Mouse (Mus musculus) liver, adult (tissue): ENCODE results near the gene Spag9.

Experiments used
- GATA4 ChIP-seq: IDR thresholded peaks from 2 replicates; pipeline ENCODE4 v1.6.1; 2014; ENCODE audit warnings: mild to moderate bottlenecking, low read length; ENCODE audit not compliant: insufficient replicate concordance

Spag9 gene

DNA sequence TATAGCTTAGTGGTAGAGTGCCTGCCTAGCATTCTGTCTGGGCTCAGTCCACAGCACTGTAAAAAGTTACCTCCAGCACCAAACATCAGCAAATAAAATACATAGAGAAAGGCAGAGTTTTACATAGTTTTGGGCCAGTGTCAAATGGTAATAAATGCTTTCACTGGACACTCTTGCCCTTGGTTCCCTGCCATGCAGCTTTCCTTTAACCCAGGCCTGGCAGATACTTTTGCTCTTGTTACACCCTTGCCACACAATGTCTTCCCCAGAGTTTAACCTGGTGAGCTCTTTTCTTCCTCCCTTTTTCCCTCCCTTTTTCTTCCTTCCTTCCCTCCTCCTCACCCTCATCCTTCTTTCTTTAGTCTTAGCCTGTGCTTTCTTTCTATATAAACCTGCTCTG, 3.4 kb downstream of the Spag9 start:
- no peak for TF ChIP-seq GATA4

DNA sequence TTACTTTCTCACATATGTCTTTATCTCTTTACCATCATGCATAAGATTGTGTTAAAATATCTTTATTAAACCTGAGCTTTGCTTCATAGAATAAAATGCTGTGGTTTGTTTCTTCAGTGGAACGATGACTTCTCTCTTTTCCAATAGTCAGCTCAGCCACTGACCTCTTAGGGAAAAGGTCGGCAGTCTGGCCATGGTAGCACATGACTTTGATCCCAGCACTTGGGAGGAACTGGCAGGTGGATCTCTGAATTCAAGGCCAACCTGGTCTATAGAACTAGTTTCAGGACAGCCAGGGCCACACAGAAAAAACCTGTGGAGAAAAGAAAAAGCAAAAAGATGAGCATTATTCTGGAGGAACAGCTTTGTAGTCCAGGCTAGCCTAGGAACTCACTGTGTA, 7.5 kb downstream of the Spag9 start:
- no peak for TF ChIP-seq GATA4

DNA sequence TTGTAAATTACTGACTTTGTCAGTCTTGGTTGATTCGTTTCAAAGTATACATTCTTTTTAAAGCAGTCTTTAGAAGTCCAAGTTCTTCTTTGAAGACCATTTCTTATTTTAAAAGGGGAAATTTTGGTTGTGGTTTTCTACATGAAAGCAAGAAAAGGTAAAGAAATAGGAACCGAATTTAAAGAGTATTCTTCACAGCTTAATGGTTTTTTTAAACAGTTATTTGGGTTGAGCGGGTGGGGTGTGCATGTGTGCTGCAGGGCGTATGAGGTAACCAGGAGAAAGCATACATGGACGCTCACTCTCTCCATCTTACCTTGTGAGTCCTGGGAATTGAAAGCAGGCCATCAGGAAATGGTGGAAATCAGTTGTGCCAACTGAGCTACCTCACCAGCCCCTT, 23.2 kb downstream of the Spag9 start:
- no peak for TF ChIP-seq GATA4

DNA sequence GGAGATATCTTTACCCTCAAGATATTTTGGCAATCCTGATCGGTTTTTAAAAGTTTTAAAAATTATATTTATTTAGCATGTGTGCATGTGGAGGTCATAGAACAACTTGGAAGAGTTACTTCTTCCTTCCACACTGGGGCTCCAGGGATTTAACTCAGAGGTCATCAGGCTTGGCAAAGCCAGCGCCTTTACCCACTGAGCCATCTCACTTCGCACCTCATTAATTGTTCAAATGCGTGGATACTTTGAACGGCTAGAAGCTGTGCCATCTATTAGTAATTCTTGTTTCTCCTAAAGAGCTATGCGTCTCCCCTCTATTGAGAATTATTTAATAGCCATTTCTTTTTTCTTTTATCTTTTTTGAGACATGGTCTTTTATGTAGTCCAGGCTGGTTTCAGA, 24.5 kb downstream of the Spag9 start:
- TF ChIP-seq GATA4 = no peak

DNA sequence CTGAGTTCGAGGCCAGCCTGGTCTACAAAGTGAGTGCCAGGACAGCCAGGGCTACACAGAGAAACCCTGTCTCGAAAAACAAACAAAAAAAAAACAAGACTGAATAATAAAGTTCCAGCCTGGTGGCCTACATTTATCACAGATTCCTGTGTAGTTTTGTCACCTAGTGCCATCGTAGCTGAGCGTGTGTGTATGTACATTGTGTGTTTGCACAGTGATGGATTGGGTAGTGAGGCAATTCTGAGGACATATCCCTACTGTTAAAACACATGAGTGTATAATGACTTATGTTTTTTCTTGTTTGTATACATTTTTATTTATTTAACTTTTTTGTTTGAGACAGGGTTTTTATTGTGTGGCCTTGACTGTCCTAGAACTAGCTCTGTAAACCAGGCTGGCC, 30.4 kb downstream of the Spag9 start:
- TF ChIP-seq GATA4 = no peak

DNA sequence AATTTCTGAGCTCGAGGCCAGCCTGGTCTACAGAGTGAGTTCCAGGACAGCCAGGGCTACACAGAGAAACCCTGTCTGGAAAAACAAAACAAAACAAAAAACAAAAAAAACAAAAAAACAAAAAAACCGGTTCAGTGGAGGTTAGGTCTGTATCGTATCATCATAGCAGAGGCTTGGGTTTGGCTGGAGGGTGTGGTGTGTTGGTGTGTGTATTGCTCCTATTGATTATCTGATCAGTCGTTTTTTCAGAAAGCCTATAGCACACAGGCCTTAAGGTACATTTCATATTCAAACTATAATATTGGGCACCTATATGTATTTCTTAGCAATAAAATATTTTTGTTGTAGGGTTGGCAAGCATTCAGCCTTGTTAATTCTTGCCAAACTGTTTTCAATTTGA, 36.2 kb downstream of the Spag9 start:
- no peak for TF ChIP-seq GATA4

DNA sequence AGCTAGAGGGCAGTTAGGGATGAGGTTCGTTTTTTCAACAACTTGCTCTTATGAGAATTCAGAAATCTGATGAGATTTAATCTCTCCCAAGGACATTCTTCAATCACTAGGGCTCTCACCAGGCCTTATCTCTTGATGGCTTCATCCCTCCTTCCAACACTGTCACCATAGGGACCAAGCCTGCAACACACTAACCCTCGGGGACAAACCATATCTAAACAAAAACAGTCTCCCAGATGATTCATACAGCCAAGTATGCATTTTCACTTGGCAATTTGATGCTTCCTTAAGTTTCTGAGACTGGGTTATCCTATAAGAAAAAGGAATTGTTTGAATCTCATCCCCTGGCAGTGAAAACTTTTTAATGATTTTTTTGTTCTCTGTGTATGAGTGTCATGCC, 37.1 kb downstream of the Spag9 start:
- no peak for TF ChIP-seq GATA4

DNA sequence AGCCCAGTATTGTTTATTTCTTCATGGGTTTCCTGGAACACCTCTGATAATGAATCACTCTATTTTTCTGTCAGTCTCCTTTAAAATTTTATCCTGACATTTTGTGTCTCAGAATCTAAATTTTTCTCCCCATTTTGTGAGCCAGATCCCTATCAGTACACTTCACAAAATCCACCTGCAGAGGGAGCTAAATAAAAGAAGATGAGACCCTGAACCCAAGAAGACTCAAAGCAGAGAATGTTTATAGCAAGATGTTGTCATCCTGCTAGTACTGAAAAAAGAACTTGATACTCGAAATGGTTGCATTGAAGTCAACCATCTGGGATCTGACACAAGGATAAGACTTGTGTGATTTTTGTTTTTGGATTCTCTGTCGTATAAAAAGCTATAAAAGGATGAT, 40.1 kb downstream of the Spag9 start:
- TF ChIP-seq GATA4 = peak; percentile 69

DNA sequence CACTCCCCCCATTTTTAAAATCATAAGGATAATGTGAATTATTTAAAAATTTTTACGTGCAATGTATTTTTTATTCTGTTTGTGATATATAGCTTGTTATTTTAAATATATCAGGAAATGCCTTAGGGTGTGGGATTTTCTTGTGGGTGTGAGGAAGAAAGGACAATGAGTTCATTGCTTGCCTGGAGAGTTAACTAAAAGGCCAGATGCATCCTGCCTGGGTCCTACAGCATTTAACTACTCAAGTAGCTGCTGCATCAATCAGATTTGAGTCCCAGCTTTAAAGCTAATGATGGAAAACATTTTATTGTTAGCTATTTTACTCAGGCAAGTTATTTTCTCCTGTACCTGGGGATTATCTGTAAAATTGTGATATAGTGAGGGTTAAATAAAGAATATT, 45.6 kb downstream of the Spag9 start:
- no peak for TF ChIP-seq GATA4

DNA sequence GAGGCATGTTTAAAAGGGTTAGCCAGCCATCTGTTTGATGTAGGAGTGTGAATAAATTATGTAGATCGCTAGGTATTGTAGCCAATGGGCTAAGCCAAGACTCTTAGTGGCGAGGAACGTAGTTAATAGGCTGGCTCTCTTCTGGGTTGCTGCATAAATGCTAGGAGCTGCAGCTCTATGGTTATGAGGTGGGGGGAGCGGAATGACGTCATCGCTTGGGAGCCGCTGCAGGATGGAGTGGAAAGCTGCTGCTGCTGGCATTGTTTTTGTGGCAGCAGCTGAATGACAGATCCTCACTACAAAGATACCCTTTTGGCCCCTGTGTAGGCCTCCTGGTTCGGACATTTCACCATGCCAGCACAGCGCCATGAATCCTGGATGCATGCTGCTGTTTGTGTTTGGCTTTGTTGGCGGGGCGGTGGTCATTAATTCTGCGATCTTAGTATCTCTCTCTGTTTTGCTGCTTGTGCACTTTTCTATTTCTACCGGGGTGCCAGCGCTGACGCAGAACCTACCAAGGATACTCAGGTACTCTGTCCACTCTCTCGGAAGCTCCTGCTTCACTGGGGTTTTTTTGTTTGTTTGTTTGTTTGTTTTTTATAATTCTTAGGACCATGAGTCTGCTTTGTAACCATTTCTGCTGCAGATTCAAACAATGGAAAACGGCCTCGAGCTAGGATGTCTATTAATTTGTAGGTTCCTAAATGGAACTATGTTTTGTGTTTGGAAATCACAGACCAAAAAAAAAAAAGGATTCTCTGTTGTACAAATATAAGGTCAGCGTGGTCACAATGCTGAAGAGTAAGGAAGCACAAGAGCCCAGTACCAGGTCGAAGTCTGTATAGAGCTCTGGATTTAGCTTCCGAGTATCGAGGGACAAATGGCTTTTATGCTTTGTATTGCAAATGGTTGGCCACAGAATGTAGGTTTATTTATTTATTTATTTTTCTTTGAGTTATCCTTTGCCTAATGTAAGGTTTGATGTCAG, 48.4 kb downstream of the Spag9 start:
- no peak for TF ChIP-seq GATA4

DNA sequence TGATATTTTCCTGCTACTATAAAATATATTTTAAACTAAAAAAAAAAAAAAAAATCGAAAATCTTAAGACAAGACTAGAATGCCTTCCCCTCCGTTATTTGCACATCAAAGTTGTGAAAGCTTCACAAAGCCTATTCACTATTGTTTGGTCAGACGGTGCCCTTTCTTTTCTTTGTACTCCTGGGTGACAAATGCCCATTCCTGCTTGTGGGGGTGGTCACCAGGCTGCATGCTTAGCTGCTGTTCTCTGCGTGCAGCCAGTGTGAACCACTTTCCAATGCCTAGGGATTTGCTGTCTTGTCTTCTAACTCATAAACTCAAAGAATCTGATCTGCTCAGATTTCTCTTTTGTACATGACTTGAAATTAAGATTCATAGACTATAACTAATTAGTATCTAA, 49.1 kb downstream of the Spag9 start:
- TF ChIP-seq GATA4 = no peak

DNA sequence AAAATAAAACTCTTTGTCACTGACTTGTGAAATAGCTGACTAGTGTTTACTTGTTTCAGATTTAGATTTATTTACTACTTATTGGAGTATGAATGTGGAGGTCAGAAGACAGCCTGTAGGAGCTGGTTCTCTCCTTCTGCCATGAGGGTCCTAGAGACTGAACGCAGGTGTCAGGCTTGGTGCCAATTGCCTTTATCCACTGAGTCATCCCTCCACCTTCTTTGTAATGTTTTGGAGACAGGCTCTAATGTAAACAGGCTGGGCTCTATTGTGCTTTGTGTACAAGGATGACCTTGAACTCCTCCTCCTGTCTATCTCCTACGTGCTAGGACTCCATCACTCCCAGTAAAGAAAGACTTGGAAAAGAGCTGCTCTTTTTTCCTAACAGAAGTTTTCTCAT, 51.4 kb downstream of the Spag9 start:
- no peak for TF ChIP-seq GATA4

DNA sequence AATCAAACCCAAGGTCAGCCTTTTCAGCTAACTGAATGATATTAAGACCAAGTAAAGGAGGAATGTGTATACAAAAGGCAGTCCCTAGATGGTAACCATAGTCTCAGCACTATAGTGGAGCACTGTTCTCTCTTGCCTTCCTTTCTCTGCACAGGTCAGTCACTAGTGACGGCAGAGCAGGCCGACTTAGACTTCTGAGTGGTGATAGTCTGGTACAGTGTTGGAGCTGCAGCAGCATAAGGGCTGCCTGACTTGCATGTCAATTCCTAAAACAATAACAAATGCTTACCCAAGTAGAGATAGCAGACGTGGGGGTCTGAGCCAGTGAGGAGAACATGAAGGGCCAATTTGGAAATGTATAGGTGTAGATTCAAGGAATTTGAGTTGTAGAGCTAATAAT, 58.3 kb downstream of the Spag9 start:
- TF ChIP-seq GATA4 = no peak

DNA sequence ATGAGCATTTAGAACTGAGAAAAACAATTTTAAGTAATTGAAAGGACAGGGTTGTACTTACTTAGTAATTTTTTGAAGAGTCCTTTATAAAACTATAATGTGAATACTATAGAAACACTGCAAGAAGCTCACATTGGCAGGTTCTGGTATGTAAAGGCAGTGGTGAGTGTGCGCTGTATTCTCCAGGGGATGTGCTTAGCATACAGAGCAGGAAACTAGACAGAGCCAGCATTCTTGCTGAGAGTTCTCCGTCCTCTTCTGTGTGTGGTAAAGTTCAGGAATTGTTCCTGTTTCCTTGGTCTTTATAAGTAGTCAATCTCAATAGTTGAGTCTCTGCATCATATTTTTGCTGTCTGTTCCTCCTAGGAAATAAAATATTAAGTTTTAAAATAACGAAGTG, 59.0 kb downstream of the Spag9 start:
- no peak for TF ChIP-seq GATA4

DNA sequence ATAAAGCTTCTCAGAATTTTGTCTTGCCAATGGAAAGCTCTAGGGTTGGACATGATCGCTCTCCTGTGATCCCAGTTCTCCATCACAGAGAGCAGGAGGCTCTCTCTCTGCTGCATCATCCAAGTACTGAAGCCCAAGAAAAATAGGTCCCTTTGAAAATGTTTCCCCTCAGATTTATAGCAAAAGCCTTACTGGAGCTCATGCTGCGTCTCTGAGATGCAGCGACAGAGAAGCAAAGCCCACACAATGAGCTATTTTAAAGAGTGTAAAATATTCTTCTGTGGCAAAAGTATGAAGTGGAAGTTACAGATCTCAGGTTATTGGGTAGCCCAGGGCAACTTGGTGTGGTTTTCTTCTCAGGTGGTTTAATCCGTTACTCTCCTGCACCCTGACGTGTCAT, 68.0 kb downstream of the Spag9 start:
- no peak for TF ChIP-seq GATA4

DNA sequence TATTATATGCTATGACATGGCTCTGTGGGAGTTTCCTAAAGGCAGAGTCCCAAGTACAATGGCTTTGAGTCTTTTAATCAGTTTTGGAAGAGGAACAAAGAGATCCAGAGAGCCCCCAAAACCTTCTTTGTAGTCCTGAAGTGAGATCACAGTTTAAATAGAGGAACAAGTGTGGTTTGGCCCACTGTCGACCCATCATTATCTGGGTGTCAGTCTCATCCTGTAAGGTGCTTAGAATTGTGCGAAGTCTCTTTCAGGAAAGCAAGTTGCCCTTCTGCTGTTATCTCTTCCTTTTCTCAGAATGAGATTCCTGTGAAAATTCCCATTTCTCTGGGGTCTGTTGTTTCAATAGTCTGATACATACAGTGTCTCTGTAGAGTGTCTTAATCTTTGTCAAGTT, 74.6 kb downstream of the Spag9 start:
- TF ChIP-seq GATA4 = no peak

DNA sequence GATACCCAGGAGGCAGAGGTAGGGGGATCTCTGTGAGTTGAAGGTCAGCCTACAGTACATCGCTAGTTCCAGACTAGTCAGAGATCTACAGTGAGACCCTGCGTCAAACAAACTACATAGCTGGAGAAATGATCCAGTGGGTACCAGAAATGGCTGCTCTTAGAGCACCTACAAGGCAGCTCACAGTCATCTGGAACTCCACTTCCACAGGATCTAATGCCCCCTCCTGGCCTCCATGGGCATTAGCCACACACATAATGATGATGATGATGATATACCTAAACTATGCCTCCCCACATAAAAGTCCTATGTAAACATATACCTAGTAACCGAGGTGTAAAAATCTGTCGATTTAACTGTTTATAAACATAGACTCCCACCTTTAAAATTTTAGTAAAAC, 77.4 kb downstream of the Spag9 start:
- TF ChIP-seq GATA4 = no peak
